Mouse (Mus musculus): ENCODE measurements at regions not wholly inside any gene's neighbourhood (a gene's known extent, or its start where the extent isn't known, plus 50 kb on each side); places are given as distances from the start of the nearest gene placed in this dataset.
A peak's percentile ranks its signal among the peaks of the same experiment; 100 is the strongest.

- Histone ChIP-seq H3K9ac (ENCODE audit: low read length) (no peak overlapping the region), H3K27me3 (ENCODE audit: control insufficient read depth, insufficient read depth, low read length) (no peaks in the 10 kb centered on the region), H3K36me3 (ENCODE audit: control insufficient read depth, insufficient read depth, low read length) (no peaks in the 10 kb centered on the region), H3K4me2 (ENCODE audit: low read depth, low read length, severe bottlenecking) (no peak overlapping the region), H3K4me1 (replicated peaks; ENCODE audit: control insufficient read depth, insufficient read depth, low read length) (0 out of 2 replicates have a peak, but pooled peaks cover 2% of the 10 kb centered on the region), H3K27ac (ENCODE audit: low read depth, low read length) (no peak overlapping the region), H3K4me3 (ENCODE audit: low read depth, low read length) (no peak overlapping the region), H3K9me3 (ENCODE audit: control insufficient read depth, low read length) (no peaks in the 10 kb centered on the region)
- no peak for ATAC-seq (replicated peaks; ENCODE audit: low FRiP score)
- WGBS: 85% methylated on average over 1 of the region's 1 CpGs
- no peak for DNase-seq (ENCODE audit: low spot score)
Measured at GRCm38 (mm10) chr11:24391385-24391784, 313.5 kb downstream of the Bcl11a start.

GRCm38 (mm10) chr11:24395478-24395877 lies 317.6 kb downstream of the Bcl11a start:
- Histone ChIP-seq H3K4me1 (replicated peaks; ENCODE audit: control insufficient read depth, insufficient read depth, low read length) (0 out of 2 replicates have a peak, but pooled peaks cover 2% of the 10 kb centered on the region), H3K27ac (ENCODE audit: low read depth, low read length) (no peak overlapping the region), H3K27me3 (ENCODE audit: control insufficient read depth, insufficient read depth, low read length) (no peaks in the 10 kb centered on the region), H3K9ac (ENCODE audit: low read length) (no peak overlapping the region), H3K4me2 (ENCODE audit: low read depth, low read length, severe bottlenecking) (no peak overlapping the region), H3K4me3 (ENCODE audit: low read depth, low read length) (no peak overlapping the region), H3K36me3 (ENCODE audit: control insufficient read depth, insufficient read depth, low read length) (no peaks in the 10 kb centered on the region), H3K9me3 (ENCODE audit: control insufficient read depth, low read length) (no peaks in the 10 kb centered on the region)
- DNase-seq (ENCODE audit: low spot score): no peak
- no peak for ATAC-seq (replicated peaks; ENCODE audit: low FRiP score)
- 93% methylated on average over 2 of the region's 2 CpGs for WGBS

- H3K36me3 ChIP-seq (ENCODE audit: control insufficient read depth, insufficient read depth, low read length): no peaks in the 10 kb centered on the region
- H3K4me3 ChIP-seq (ENCODE audit: low read depth, low read length): no peak overlapping the region
- no peak for DNase-seq (ENCODE audit: low spot score)
- H3K4me2 ChIP-seq (ENCODE audit: low read depth, low read length, severe bottlenecking): no peak overlapping the region
- no peak overlapping the region for H3K9ac ChIP-seq (ENCODE audit: low read length)
- H3K27ac ChIP-seq (ENCODE audit: low read depth, low read length): no peak overlapping the region
- no peaks in the 10 kb centered on the region for H3K4me1 ChIP-seq (replicated peaks; ENCODE audit: control insufficient read depth, insufficient read depth, low read length)
- 95% methylated on average over 5 of the region's 5 CpGs for WGBS
- no peaks in the 10 kb centered on the region for H3K27me3 ChIP-seq (ENCODE audit: control insufficient read depth, insufficient read depth, low read length)
- ATAC-seq (replicated peaks; ENCODE audit: low FRiP score): no peak
- no peaks in the 10 kb centered on the region for H3K9me3 ChIP-seq (ENCODE audit: control insufficient read depth, low read length)
Measured at GRCm38 (mm10) chr11:24396911-24397310, 319.1 kb downstream of the Bcl11a start.

- Histone ChIP-seq H3K4me1 (replicated peaks; ENCODE audit: control insufficient read depth, insufficient read depth, low read length) (no peaks in the 10 kb centered on the region), H3K27me3 (ENCODE audit: control insufficient read depth, insufficient read depth, low read length) (no peaks in the 10 kb centered on the region), H3K36me3 (ENCODE audit: control insufficient read depth, insufficient read depth, low read length) (no peaks in the 10 kb centered on the region), H3K9ac (ENCODE audit: low read length) (no peak overlapping the region), H3K9me3 (ENCODE audit: control insufficient read depth, low read length) (no peaks in the 10 kb centered on the region), H3K27ac (ENCODE audit: low read depth, low read length) (no peak overlapping the region), H3K4me2 (ENCODE audit: low read depth, low read length, severe bottlenecking) (no peak overlapping the region), H3K4me3 (ENCODE audit: low read depth, low read length) (no peak overlapping the region)
- DNase-seq (ENCODE audit: low spot score) (no peak), ATAC-seq (replicated peaks; ENCODE audit: low FRiP score) (no peak)
- WGBS: 54% methylated on average over 1 of the region's 1 CpGs
Measured at GRCm38 (mm10) chr11:24397710-24398109, 319.9 kb downstream of the Bcl11a start.

GRCm38 (mm10) chr11:24401151-24401550 lies 323.3 kb downstream of the Bcl11a start:
- DNase-seq (ENCODE audit: low spot score) (no peak), ATAC-seq (replicated peaks; ENCODE audit: low FRiP score) (no peak)
- H3K9me3 ChIP-seq (ENCODE audit: control insufficient read depth, low read length): no peaks in the 10 kb centered on the region
- no peak overlapping the region for H3K4me2 ChIP-seq (ENCODE audit: low read depth, low read length, severe bottlenecking)
- 79% methylated on average over 3 of the region's 3 CpGs for WGBS
- no peaks in the 10 kb centered on the region for H3K4me1 ChIP-seq (replicated peaks; ENCODE audit: control insufficient read depth, insufficient read depth, low read length)
- no peak overlapping the region for H3K27ac ChIP-seq (ENCODE audit: low read depth, low read length)
- no peaks in the 10 kb centered on the region for H3K27me3 ChIP-seq (ENCODE audit: control insufficient read depth, insufficient read depth, low read length)
- H3K36me3 ChIP-seq (ENCODE audit: control insufficient read depth, insufficient read depth, low read length): no peaks in the 10 kb centered on the region
- H3K4me3 ChIP-seq (ENCODE audit: low read depth, low read length): no peak overlapping the region
- no peak overlapping the region for H3K9ac ChIP-seq (ENCODE audit: low read length)

- H3K27ac ChIP-seq (ENCODE audit: low read depth, low read length): no peak overlapping the region
- H3K9me3 ChIP-seq (ENCODE audit: control insufficient read depth, low read length): no peaks in the 10 kb centered on the region
- DNase-seq (ENCODE audit: low spot score) (no peak), ATAC-seq (replicated peaks; ENCODE audit: low FRiP score) (no peak)
- WGBS: 75% methylated on average over 3 of the region's 3 CpGs
- H3K27me3 ChIP-seq (ENCODE audit: control insufficient read depth, insufficient read depth, low read length): no peaks in the 10 kb centered on the region
- no peak overlapping the region for H3K4me2 ChIP-seq (ENCODE audit: low read depth, low read length, severe bottlenecking)
- no peak overlapping the region for H3K9ac ChIP-seq (ENCODE audit: low read length)
- no peak overlapping the region for H3K4me3 ChIP-seq (ENCODE audit: low read depth, low read length)
- H3K36me3 ChIP-seq (ENCODE audit: control insufficient read depth, insufficient read depth, low read length): no peaks in the 10 kb centered on the region
- no peaks in the 10 kb centered on the region for H3K4me1 ChIP-seq (replicated peaks; ENCODE audit: control insufficient read depth, insufficient read depth, low read length)
Measured at GRCm38 (mm10) chr11:24402127-24402526, 324.3 kb downstream of the Bcl11a start.

GRCm38 (mm10) chr11:24414804-24415203 lies 336.9 kb downstream of the Bcl11a start:
- Histone ChIP-seq H3K27me3 (ENCODE audit: control insufficient read depth, insufficient read depth, low read length) (no peaks in the 10 kb centered on the region), H3K4me2 (ENCODE audit: low read depth, low read length, severe bottlenecking) (no peak overlapping the region), H3K27ac (ENCODE audit: low read depth, low read length) (no peak overlapping the region), H3K4me3 (ENCODE audit: low read depth, low read length) (no peak overlapping the region), H3K9ac (ENCODE audit: low read length) (no peak overlapping the region), H3K4me1 (replicated peaks; ENCODE audit: control insufficient read depth, insufficient read depth, low read length) (no peaks in the 10 kb centered on the region), H3K9me3 (ENCODE audit: control insufficient read depth, low read length) (peaks cover 4% of the 10 kb centered on the region), H3K36me3 (ENCODE audit: control insufficient read depth, insufficient read depth, low read length) (no peaks in the 10 kb centered on the region)
- no peak for DNase-seq (ENCODE audit: low spot score)
- ATAC-seq (replicated peaks; ENCODE audit: low FRiP score): 0 out of 2 replicates have a peak, but pooled peaks have one; percentile 33

- peaks cover 4% of the 10 kb centered on the region for H3K9me3 ChIP-seq (ENCODE audit: control insufficient read depth, low read length)
- H3K27ac ChIP-seq (ENCODE audit: low read depth, low read length): no peak overlapping the region
- no peak for ATAC-seq (replicated peaks; ENCODE audit: low FRiP score)
- H3K4me1 ChIP-seq (replicated peaks; ENCODE audit: control insufficient read depth, insufficient read depth, low read length): no peaks in the 10 kb centered on the region
- WGBS: 94% methylated on average over 10 of the region's 10 CpGs
- H3K4me3 ChIP-seq (ENCODE audit: low read depth, low read length): no peak overlapping the region
- DNase-seq (ENCODE audit: low spot score): peak; percentile 45
- H3K36me3 ChIP-seq (ENCODE audit: control insufficient read depth, insufficient read depth, low read length): no peaks in the 10 kb centered on the region
- no peak overlapping the region for H3K4me2 ChIP-seq (ENCODE audit: low read depth, low read length, severe bottlenecking)
- H3K27me3 ChIP-seq (ENCODE audit: control insufficient read depth, insufficient read depth, low read length): no peaks in the 10 kb centered on the region; the same call in 1 of the 2 replicates
- no peak overlapping the region for H3K9ac ChIP-seq (ENCODE audit: low read length)
Measured at GRCm38 (mm10) chr11:24422066-24422775, 344.4 kb downstream of the Bcl11a start.

- no peak overlapping the region for H3K9ac ChIP-seq (ENCODE audit: low read length)
- H3K4me3 ChIP-seq (ENCODE audit: low read depth, low read length): no peak overlapping the region
- ATAC-seq (replicated peaks; ENCODE audit: low FRiP score): no peak
- H3K36me3 ChIP-seq (ENCODE audit: control insufficient read depth, insufficient read depth, low read length): no peaks in the 10 kb centered on the region
- no peaks in the 10 kb centered on the region; the same call in 1 of the 2 replicates for H3K4me1 ChIP-seq (replicated peaks; ENCODE audit: control insufficient read depth, insufficient read depth, low read length)
- no peak overlapping the region for H3K27ac ChIP-seq (ENCODE audit: low read depth, low read length)
- WGBS: 91% methylated on average over 6 of the region's 6 CpGs
- no peak overlapping the region for H3K4me2 ChIP-seq (ENCODE audit: low read depth, low read length, severe bottlenecking)
- H3K9me3 ChIP-seq (ENCODE audit: control insufficient read depth, low read length): no peaks in the 10 kb centered on the region
- peak; percentile 18 for DNase-seq (ENCODE audit: low spot score)
- no peaks in the 10 kb centered on the region; the same call in 1 of the 2 replicates for H3K27me3 ChIP-seq (ENCODE audit: control insufficient read depth, insufficient read depth, low read length)
Measured at GRCm38 (mm10) chr11:24423278-24423677, 345.4 kb downstream of the Bcl11a start.

Data from forebrain, embryonic 11.5 days (tissue).